Mouse (Mus musculus): ENCODE measurements around the gene Krt33b. TPM values are rescaled to one million over a fixed set of nuclear protein-coding genes. Genes with fewer than 3 reads are reported as not detected.

Krt33b gene
- 1.1 and 1.7 TPM in 2 replicates for polyA plus RNA-seq (2015; fragmentation: Nextera tagmentation; extraction: Ambion mirVana)

GRCm38 (mm10) chr11:100029768-100030167 is at the start of gene Krt33b:
Krt33b (minus strand) TSS chr11:100029868.
- Histone ChIP-seq H3K36me3 (no peaks in the 10 kb centered on the region), H3K4me3 (no peak within 1 kb of the TSS), H3K9ac (no peak within 1 kb of the TSS), H3K27ac (no peak within 1 kb of the TSS), H3K4me1 (no peaks in the 10 kb centered on the region), H3K27me3 (no peaks in the 10 kb centered on the region), H3K4me2 (no peak within 1 kb of the TSS), H3K9me3 (no peaks in the 10 kb centered on the region)
- WGBS: 81% methylated on average over 6 of the region's 6 CpGs
- no peak for ATAC-seq (ENCODE audit: insufficient number of reproducible peaks, low FRiP score, low TSS enrichment, low read depth)

GRCm38 (mm10) chr11:100073873-100074272 is 44.2 kb upstream of the Krt33b start:
- WGBS: 45% methylated on average over 1 of the region's 1 CpGs
- H3K4me1 ChIP-seq: no peaks in the 10 kb centered on the region
- no peak overlapping the region for H3K4me2 ChIP-seq
- no peaks in the 10 kb centered on the region for H3K36me3 ChIP-seq
- no peak overlapping the region for H3K9ac ChIP-seq
- H3K4me3 ChIP-seq: no peak overlapping the region
- ATAC-seq (ENCODE audit: insufficient number of reproducible peaks, low FRiP score, low TSS enrichment, low read depth): no peak
- H3K27me3 ChIP-seq: no peaks in the 10 kb centered on the region
- H3K9me3 ChIP-seq: no peaks in the 10 kb centered on the region
- H3K27ac ChIP-seq: no peak overlapping the region

- Histone ChIP-seq H3K36me3 (no peaks in the 10 kb centered on the region), H3K4me3 (no peak overlapping the region), H3K27me3 (no peaks in the 10 kb centered on the region), H3K27ac (0 out of 2 replicates have a peak overlapping the region, but pooled peaks have one; percentile 29), H3K4me1 (no peaks in the 10 kb centered on the region), H3K9me3 (no peaks in the 10 kb centered on the region), H3K9ac (no peak overlapping the region), H3K4me2 (no peak overlapping the region)
- ATAC-seq (ENCODE audit: insufficient number of reproducible peaks, low FRiP score, low TSS enrichment, low read depth): no peak; the same call in 1 of the 2 replicates
- WGBS: 73% methylated on average over 17 of the region's 17 CpGs
Observed at GRCm38 (mm10) chr11:100067293-100068036, 37.8 kb upstream of the Krt33b start.

- Histone ChIP-seq H3K4me1 (no peaks in the 10 kb centered on the region), H3K9me3 (no peaks in the 10 kb centered on the region), H3K27ac (no peak overlapping the region), H3K4me2 (no peak overlapping the region), H3K4me3 (no peak overlapping the region), H3K36me3 (no peaks in the 10 kb centered on the region), H3K27me3 (no peaks in the 10 kb centered on the region), H3K9ac (no peak overlapping the region)
- no peak for ATAC-seq (ENCODE audit: insufficient number of reproducible peaks, low FRiP score, low TSS enrichment, low read depth)
- WGBS: 65% methylated on average over 12 of the region's 12 CpGs
Observed at GRCm38 (mm10) chr11:100066236-100067010, 36.8 kb upstream of the Krt33b start.

GRCm38 (mm10) chr11:100058875-100059274 is 29.2 kb upstream of the Krt33b start:
- Histone ChIP-seq H3K27me3 (no peaks in the 10 kb centered on the region), H3K4me3 (no peak overlapping the region), H3K9ac (no peak overlapping the region), H3K27ac (no peak overlapping the region), H3K36me3 (no peaks in the 10 kb centered on the region), H3K4me2 (no peak overlapping the region), H3K4me1 (0 out of 2 replicates have a peak, but pooled peaks cover 2% of the 10 kb centered on the region), H3K9me3 (no peaks in the 10 kb centered on the region)
- no peak for ATAC-seq (ENCODE audit: insufficient number of reproducible peaks, low FRiP score, low TSS enrichment, low read depth)
- WGBS: 67% methylated on average over 8 of the region's 8 CpGs

- 63% methylated on average over 9 of the region's 9 CpGs for WGBS
- Histone ChIP-seq H3K27me3 (no peaks in the 10 kb centered on the region), H3K4me2 (no peak overlapping the region), H3K4me1 (0 out of 2 replicates have a peak, but pooled peaks cover 2% of the 10 kb centered on the region), H3K36me3 (no peaks in the 10 kb centered on the region), H3K4me3 (no peak overlapping the region), H3K9me3 (no peaks in the 10 kb centered on the region), H3K9ac (no peak overlapping the region), H3K27ac (no peak overlapping the region)
- ATAC-seq (ENCODE audit: insufficient number of reproducible peaks, low FRiP score, low TSS enrichment, low read depth): no peak
Observed at GRCm38 (mm10) chr11:100055686-100056655, 26.3 kb upstream of the Krt33b start.

GRCm38 (mm10) chr11:100050451-100050850 is 20.8 kb upstream of the Krt33b start, which contains the start of gene Krt31:
Krt31 (minus strand) TSS chr11:100050551.
- H3K36me3 ChIP-seq: no peaks in the 10 kb centered on the region
- 77% methylated on average over 3 of the region's 3 CpGs for WGBS
- H3K9me3 ChIP-seq: no peaks in the 10 kb centered on the region
- H3K9ac ChIP-seq: no peak within 1 kb of the TSS
- no peaks in the 10 kb centered on the region for H3K4me1 ChIP-seq
- ATAC-seq (ENCODE audit: insufficient number of reproducible peaks, low FRiP score, low TSS enrichment, low read depth): no peak
- H3K27me3 ChIP-seq: no peaks in the 10 kb centered on the region
- H3K4me3 ChIP-seq: no peak within 1 kb of the TSS
- no peak within 1 kb of the TSS for H3K4me2 ChIP-seq
- H3K27ac ChIP-seq: no peak within 1 kb of the TSS

GRCm38 (mm10) chr11:100047193-100047592 is 17.5 kb upstream of the Krt33b start:
- Histone ChIP-seq H3K9me3 (no peaks in the 10 kb centered on the region), H3K9ac (no peak overlapping the region), H3K27ac (no peak overlapping the region), H3K36me3 (no peaks in the 10 kb centered on the region), H3K4me3 (no peak overlapping the region), H3K27me3 (no peaks in the 10 kb centered on the region), H3K4me1 (no peaks in the 10 kb centered on the region), H3K4me2 (no peak overlapping the region)
- WGBS: 69% methylated on average over 2 of the region's 2 CpGs
- ATAC-seq (ENCODE audit: insufficient number of reproducible peaks, low FRiP score, low TSS enrichment, low read depth): no peak

- H3K27ac ChIP-seq: no peak overlapping the region
- H3K4me2 ChIP-seq: no peak overlapping the region
- H3K9me3 ChIP-seq: no peaks in the 10 kb centered on the region
- 67% methylated on average over 6 of the region's 6 CpGs for WGBS
- no peaks in the 10 kb centered on the region for H3K36me3 ChIP-seq
- H3K9ac ChIP-seq: no peak overlapping the region
- H3K4me1 ChIP-seq: no peaks in the 10 kb centered on the region
- no peak for ATAC-seq (ENCODE audit: insufficient number of reproducible peaks, low FRiP score, low TSS enrichment, low read depth)
- H3K27me3 ChIP-seq: no peaks in the 10 kb centered on the region
- no peak overlapping the region for H3K4me3 ChIP-seq
Observed at GRCm38 (mm10) chr11:100046303-100046866, 16.7 kb upstream of the Krt33b start.

GRCm38 (mm10) chr11:100041454-100041853 is 11.8 kb upstream of the Krt33b start, which contains the start of gene Krt34:
Krt34 (minus strand) TSS chr11:100041554.
- H3K36me3 ChIP-seq: no peaks in the 10 kb centered on the region
- no peaks in the 10 kb centered on the region for H3K9me3 ChIP-seq
- H3K9ac ChIP-seq: no peak within 1 kb of the TSS
- no peaks in the 10 kb centered on the region for H3K4me1 ChIP-seq
- no peaks in the 10 kb centered on the region for H3K27me3 ChIP-seq
- H3K4me3 ChIP-seq: no peak within 1 kb of the TSS
- 81% methylated on average over 6 of the region's 6 CpGs for WGBS
- no peak within 1 kb of the TSS for H3K4me2 ChIP-seq
- H3K27ac ChIP-seq: no peak within 1 kb of the TSS
- ATAC-seq (ENCODE audit: insufficient number of reproducible peaks, low FRiP score, low TSS enrichment, low read depth): no peak

GRCm38 (mm10) chr11:100021438-100021837 is 8.2 kb downstream of the Krt33b start:
- H3K4me1 ChIP-seq: no peaks in the 10 kb centered on the region
- H3K4me3 ChIP-seq: no peak overlapping the region
- ATAC-seq (ENCODE audit: insufficient number of reproducible peaks, low FRiP score, low TSS enrichment, low read depth): no peak
- no peak overlapping the region for H3K9ac ChIP-seq
- H3K9me3 ChIP-seq: no peaks in the 10 kb centered on the region
- H3K27me3 ChIP-seq: no peaks in the 10 kb centered on the region
- H3K36me3 ChIP-seq: no peaks in the 10 kb centered on the region
- WGBS: 73% methylated on average over 5 of the region's 5 CpGs
- no peak overlapping the region for H3K27ac ChIP-seq
- no peak overlapping the region for H3K4me2 ChIP-seq
